Mouse (Mus musculus): ENCODE data around the gene Gp2.

Gene Gp2

GRCm38 (mm10) chr7:119459185-119459584 is at the start of gene Gp2:
TSS of gene Gp2 (minus strand) at chr7:119459285.
- in situ Hi-C loops (cut with MboI; ENCODE audit: low pct_unique_long_range_greater_than_20kb in 1 of 2, low sequenced_read_pairs in 2 of 2, unreplicated experiment in 1 of 2): no loop called here

- in situ Hi-C loops (cut with MboI; ENCODE audit: low pct_unique_long_range_greater_than_20kb in 1 of 2, low sequenced_read_pairs in 2 of 2, unreplicated experiment in 1 of 2): no loop called here
Observed at GRCm38 (mm10) chr7:119490041-119490780, 31.1 kb upstream of the Gp2 start.

- in situ Hi-C loops (cut with MboI; ENCODE audit: low pct_unique_long_range_greater_than_20kb in 1 of 2, low sequenced_read_pairs in 2 of 2, unreplicated experiment in 1 of 2): no loop called here
Observed at GRCm38 (mm10) chr7:119486683-119487082, 27.6 kb upstream of the Gp2 start.

- in situ Hi-C loops (cut with MboI; ENCODE audit: low pct_unique_long_range_greater_than_20kb in 1 of 2, low sequenced_read_pairs in 2 of 2, unreplicated experiment in 1 of 2): no loop called here
Observed at GRCm38 (mm10) chr7:119484154-119484553, 25.1 kb upstream of the Gp2 start.

GRCm38 (mm10) chr7:119479256-119479655 is 20.2 kb upstream of the Gp2 start, which contains the start of gene Umod:
TSS of gene Umod (minus strand) at chr7:119479282.
- in situ Hi-C loops (cut with MboI; ENCODE audit: low pct_unique_long_range_greater_than_20kb in 1 of 2, low sequenced_read_pairs in 2 of 2, unreplicated experiment in 1 of 2): no loop called here

- in situ Hi-C loops (cut with MboI; ENCODE audit: low pct_unique_long_range_greater_than_20kb in 1 of 2, low sequenced_read_pairs in 2 of 2, unreplicated experiment in 1 of 2): no loop called here
Observed at GRCm38 (mm10) chr7:119476500-119477389, 17.7 kb upstream of the Gp2 start.

GRCm38 (mm10) chr7:119454192-119454591 is 4.9 kb downstream of the Gp2 start:
- in situ Hi-C loops (cut with MboI; ENCODE audit: low pct_unique_long_range_greater_than_20kb in 1 of 2, low sequenced_read_pairs in 2 of 2, unreplicated experiment in 1 of 2): no loop called here

- in situ Hi-C loops (cut with MboI; ENCODE audit: low pct_unique_long_range_greater_than_20kb in 1 of 2, low sequenced_read_pairs in 2 of 2, unreplicated experiment in 1 of 2): no loop called here
Observed at GRCm38 (mm10) chr7:119443849-119444248, 15.2 kb downstream of the Gp2 start.

- in situ Hi-C loops (cut with MboI; ENCODE audit: low pct_unique_long_range_greater_than_20kb in 1 of 2, low sequenced_read_pairs in 2 of 2, unreplicated experiment in 1 of 2): no loop called here
Observed at GRCm38 (mm10) chr7:119441938-119442337, 17.1 kb downstream of the Gp2 start.

- in situ Hi-C loops (cut with MboI; ENCODE audit: low pct_unique_long_range_greater_than_20kb in 1 of 2, low sequenced_read_pairs in 2 of 2, unreplicated experiment in 1 of 2): loop anchor here (5.0 to 10.0 kb wide), 2 partner anchors 402 to 410 kb away; no protein-coding TSS in a partner anchor
Observed at GRCm38 (mm10) chr7:119427180-119427616, 31.9 kb downstream of the Gp2 start.

GRCm38 (mm10) chr7:119420730-119421129 is 38.4 kb downstream of the Gp2 start:
- in situ Hi-C loops (cut with MboI; ENCODE audit: low pct_unique_long_range_greater_than_20kb in 1 of 2, low sequenced_read_pairs in 2 of 2, unreplicated experiment in 1 of 2): loop anchor here in 1 of 2 experiments (10.0 kb wide), 1 partner anchor 396 kb away; no protein-coding TSS in a partner anchor

- in situ Hi-C loops (cut with MboI; ENCODE audit: low pct_unique_long_range_greater_than_20kb in 1 of 2, low sequenced_read_pairs in 2 of 2, unreplicated experiment in 1 of 2): no loop called here
Observed at GRCm38 (mm10) chr7:119418523-119418922, 40.6 kb downstream of the Gp2 start.

- in situ Hi-C loops (cut with MboI; ENCODE audit: low pct_unique_long_range_greater_than_20kb in 1 of 2, low sequenced_read_pairs in 2 of 2, unreplicated experiment in 1 of 2): no loop called here
Observed at GRCm38 (mm10) chr7:119394050-119394732, 64.9 kb downstream of the Gp2 start.

Data from mouse embryonic stem cell (cell line).